Mouse (Mus musculus): ENCODE data around the gene Unc13a.
A peak's percentile ranks its signal among the peaks of the same experiment; 100 is the strongest.

The Unc13a gene

GRCm38 (mm10) chr8:71687616-71688015 lies 16.1 kb upstream of the Unc13a start:
- no peak for DNase-seq (ENCODE audit: inconsistent age in 2 of 2, low spot score in 1 of 2)

GRCm38 (mm10) chr8:71686143-71686734 lies 14.7 kb upstream of the Unc13a start:
- DNase-seq (ENCODE audit: inconsistent age in 2 of 2, low spot score in 1 of 2) = peak in 1 of 2 experiments; percentile 52

GRCm38 (mm10) chr8:71685573-71685972 lies 14.0 kb upstream of the Unc13a start:
- no peak for DNase-seq (ENCODE audit: inconsistent age in 2 of 2, low spot score in 1 of 2)

GRCm38 (mm10) chr8:71684701-71685100 lies 13.1 kb upstream of the Unc13a start:
- DNase-seq (ENCODE audit: inconsistent age in 2 of 2, low spot score in 1 of 2) = no peak

DNA sequence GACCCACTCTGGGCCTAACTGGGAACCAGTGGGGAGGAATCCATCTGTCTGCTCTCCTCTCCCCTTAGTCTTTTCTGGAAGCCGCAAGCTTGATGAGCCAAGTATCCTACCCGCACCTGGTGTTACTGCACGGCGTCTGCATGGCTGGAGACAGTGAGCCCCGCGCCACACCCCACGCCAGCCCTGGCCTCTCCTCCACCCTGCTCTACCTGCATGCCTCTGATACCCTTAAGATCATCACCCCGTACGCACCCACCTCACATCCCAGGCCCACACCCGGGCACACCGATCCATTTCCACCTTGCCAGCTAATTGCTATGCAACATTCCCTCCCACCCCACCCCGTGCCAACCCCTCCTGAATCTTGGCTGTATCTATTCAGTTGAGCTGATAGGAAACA lies 11.3 kb upstream of the Unc13a start:
- DNase-seq (ENCODE audit: inconsistent age in 2 of 2, low spot score in 1 of 2) = no peak

DNA sequence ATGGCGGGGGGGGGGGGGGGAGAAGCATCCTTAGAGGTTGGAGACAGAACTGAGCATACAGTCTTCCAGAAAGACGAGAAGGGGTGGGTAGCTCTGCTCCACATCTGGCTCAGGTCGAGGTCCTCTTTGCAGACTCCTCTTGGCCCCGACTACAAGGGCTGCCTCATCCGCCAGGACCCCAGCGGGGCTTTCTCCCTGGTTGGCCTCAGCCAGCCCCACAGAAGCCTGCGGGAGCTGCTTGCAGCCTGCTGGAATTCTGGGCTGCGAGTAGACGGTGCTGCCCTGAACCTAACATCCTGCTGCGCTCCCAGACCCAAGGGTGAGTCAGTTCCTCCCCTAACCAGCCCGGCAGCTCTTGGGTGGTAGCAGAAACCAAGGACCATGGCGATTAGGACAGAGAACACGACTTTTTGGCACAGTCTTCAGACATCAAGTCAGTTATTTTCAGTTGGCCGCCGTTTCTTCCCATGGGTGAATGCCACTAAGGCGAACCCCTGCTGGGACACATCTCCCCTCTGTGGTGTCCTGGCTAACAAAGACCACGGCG lies 9.9 kb upstream of the Unc13a start:
- peak in 1 of 2 experiments; percentile 12 for DNase-seq (ENCODE audit: inconsistent age in 2 of 2, low spot score in 1 of 2)

DNA sequence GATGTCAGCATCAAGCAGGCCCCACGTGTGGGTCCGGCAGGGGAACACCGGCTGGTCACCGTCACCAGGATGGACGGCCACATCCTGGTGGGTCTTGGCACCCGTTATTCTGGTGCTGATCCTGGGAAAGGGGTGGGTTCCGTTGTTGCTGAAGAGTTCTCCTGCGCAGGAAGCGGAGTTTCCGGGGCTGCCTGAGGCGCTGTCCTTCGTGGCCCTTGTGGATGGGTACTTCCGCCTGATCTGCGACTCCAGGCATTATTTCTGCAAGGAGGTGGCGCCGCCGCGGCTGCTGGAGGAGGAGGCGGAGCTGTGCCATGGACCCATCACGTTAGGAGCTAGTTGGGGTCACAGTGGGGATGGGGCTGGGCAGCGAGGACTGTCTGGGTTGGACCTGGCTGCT lies 8.9 kb upstream of the Unc13a start:
- DNase-seq (ENCODE audit: inconsistent age in 2 of 2, low spot score in 1 of 2) = peak in 1 of 2 experiments; percentile 50

- no peak for DNase-seq (ENCODE audit: inconsistent age in 2 of 2, low spot score in 1 of 2)
Measured at GRCm38 (mm10) chr8:71679550-71680168, 8.1 kb upstream of the Unc13a start.

DNA sequence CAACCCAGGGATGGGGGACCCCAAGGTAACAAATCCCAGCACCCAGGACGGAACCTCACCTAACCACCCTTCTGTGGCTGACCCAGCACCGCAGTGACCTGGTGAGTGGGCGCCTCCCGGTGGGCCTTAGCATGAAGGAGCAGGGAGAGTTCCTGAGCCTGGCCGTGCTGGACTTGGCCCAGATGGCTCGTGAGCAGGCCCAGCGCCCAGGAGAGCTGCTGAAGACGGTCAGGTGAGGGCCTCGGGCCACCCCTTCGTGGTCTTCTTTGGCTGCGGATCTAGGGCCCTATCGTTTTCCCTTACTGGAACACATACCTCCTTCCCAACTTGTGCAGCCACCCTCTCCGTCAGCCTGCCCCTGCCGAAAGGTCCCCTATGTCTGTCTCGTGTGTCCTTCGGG lies 7.6 kb upstream of the Unc13a start:
- no peak for DNase-seq (ENCODE audit: inconsistent age in 2 of 2, low spot score in 1 of 2)

GRCm38 (mm10) chr8:71678216-71678615 lies 6.7 kb upstream of the Unc13a start:
- no peak for DNase-seq (ENCODE audit: inconsistent age in 2 of 2, low spot score in 1 of 2)

DNA sequence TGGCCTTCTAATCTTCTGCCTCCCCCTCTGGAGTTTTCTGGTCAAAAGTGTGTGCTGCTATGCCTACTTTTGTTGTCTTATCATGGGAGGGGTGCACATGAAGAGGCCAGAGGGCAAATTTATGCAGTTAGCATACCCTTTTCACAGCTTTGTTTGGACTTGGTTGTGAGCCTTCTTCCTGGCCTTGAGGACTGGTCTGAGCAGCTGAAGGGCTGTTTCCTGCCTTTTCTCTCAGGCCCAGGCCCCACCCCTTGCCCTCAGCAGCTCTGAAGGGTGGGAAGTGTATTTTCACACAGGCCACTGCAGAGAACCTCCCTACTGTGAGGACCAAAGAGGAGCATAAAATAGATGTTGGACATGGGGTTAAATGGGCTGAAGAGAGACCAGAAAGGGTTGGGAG lies 6.0 kb upstream of the Unc13a start:
- DNase-seq (ENCODE audit: inconsistent age in 2 of 2, low spot score in 1 of 2) = peak in 1 of 2 experiments; percentile 60

DNA sequence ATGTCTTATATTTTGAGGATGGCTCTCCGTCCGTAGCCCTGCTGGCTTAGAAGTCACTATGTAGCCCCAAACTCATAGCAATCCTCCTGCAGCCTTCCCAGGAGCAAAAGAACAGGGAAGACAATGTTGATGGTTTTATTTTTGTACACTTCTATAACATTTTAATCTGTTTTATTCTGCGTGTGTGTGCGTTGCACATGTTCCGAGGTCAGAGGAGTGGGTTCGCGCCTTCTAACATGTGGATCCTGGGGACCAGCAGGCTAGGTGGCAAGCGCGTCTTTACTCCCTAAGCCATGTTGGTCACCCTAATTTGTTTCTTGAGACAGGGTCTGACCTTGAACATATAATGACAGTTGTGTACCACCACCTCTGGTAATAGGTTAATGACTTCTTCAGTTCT lies 5.2 kb upstream of the Unc13a start:
- no peak for DNase-seq (ENCODE audit: inconsistent age in 2 of 2, low spot score in 1 of 2)

- DNase-seq (ENCODE audit: inconsistent age in 2 of 2, low spot score in 1 of 2) = peak; percentile 71 to 92
Measured at GRCm38 (mm10) chr8:71676020-71676741, 4.6 kb upstream of the Unc13a start, which contains the start of gene Jak3. TSS of gene Jak3 (plus strand) at chr8:71676296.

GRCm38 (mm10) chr8:71675456-71676019 lies 4.0 kb upstream of the Unc13a start:
- no peak for DNase-seq (ENCODE audit: inconsistent age in 2 of 2, low spot score in 1 of 2)

DNA sequence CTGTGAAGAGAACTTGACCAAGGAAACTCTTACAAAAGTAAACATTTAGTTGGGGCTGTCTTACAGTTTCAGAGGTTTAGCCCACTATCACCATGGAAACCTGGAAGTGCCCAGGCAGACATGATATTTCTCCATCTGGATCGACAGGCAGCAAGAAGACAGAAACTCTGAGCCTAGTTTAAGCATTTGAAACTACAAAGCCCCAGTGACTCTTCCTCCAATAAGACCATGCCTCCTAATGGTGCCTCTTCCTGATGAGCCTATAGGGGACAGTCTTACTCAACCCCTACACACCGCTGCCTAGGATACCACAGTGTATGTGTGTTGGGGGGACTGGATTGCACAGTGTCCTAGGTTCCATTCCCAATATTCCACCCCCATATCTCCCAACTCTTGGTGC lies 2.5 kb upstream of the Unc13a start:
- no peak for DNase-seq (ENCODE audit: inconsistent age in 2 of 2, low spot score in 1 of 2)

- DNase-seq (ENCODE audit: inconsistent age in 2 of 2, low spot score in 1 of 2) = no peak
Measured at GRCm38 (mm10) chr8:71672168-71672735, 695 bp upstream of the Unc13a start.

GRCm38 (mm10) chr8:71670621-71671548 lies 672 bp downstream of the Unc13a start:
- DNase-seq (ENCODE audit: inconsistent age in 2 of 2, low spot score in 1 of 2) = peak in 1 of 2 experiments; percentile 61

- DNase-seq (ENCODE audit: inconsistent age in 2 of 2, low spot score in 1 of 2) = no peak
Measured at GRCm38 (mm10) chr8:71670198-71670597, 1.4 kb downstream of the Unc13a start.

DNA sequence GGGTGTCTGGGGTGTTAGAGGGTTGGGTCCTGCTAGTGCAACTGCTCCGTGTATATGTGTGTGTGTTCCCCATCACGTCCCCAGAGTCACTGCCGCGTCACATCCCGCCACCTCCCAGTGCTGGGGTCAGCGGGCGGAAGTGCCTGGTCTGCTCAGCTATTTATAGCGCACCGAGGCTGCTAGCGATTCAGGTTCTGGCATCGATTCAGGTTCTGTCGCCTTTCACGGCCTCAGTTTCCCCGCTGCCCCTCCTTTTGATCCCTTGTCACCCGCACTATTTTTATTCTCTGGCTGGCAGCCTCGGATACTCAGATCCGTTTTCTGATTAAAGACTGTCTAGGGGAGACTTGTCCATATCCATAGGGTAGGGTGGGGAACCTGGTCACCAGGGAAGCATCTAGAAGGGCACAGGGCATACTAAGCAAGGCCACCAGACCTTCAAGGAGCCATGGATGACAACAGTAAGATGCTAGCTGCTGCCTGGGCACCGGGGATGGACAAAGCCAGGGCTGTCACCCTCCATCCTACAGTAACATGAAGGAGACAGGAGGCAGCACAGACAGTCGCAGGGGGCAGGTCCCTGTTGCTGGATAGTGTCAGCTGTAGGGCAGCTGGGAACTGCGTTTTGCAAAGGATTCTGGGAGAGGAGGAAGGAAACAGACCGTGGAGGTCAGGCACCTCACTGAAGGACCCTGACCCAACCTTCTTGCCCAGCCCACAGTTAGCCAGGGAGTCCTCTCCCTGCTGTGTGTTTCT lies 3.2 kb downstream of the Unc13a start:
- peak in 1 of 2 experiments; percentile 64 for DNase-seq (ENCODE audit: inconsistent age in 2 of 2, low spot score in 1 of 2)

Data from adrenal gland, adult (tissue).